Mouse (Mus musculus) B cell, adult 2 months (primary cell): Measurements from ENCODE around the gene Rgs3.

Experiments used
- DNase-seq, 2 experiments: peaks; one replicate each; pipeline ENCODE4 v3.0.0; 2022

The Rgs3 gene

DNA sequence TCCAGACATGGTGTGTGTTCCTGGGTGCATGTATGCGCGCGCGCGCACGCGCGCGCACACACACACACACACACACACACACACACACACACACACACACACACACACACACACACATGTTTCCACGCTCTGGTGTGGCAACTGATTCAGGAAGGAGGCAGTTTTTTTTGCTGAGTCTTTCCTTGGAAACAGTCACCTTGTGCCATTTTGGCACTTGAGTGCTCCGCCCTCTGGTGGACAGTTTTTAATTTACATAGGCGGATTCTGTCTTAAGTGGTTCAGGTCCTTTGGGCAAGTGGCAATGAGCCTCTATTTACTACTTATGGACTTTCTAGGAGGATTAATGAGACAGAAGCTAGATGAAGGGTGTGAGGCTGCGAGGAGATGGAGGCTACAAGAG lies 136.3 kb downstream of the Rgs3 start:
- peak; percentile 57 to 68 for DNase-seq

DNA sequence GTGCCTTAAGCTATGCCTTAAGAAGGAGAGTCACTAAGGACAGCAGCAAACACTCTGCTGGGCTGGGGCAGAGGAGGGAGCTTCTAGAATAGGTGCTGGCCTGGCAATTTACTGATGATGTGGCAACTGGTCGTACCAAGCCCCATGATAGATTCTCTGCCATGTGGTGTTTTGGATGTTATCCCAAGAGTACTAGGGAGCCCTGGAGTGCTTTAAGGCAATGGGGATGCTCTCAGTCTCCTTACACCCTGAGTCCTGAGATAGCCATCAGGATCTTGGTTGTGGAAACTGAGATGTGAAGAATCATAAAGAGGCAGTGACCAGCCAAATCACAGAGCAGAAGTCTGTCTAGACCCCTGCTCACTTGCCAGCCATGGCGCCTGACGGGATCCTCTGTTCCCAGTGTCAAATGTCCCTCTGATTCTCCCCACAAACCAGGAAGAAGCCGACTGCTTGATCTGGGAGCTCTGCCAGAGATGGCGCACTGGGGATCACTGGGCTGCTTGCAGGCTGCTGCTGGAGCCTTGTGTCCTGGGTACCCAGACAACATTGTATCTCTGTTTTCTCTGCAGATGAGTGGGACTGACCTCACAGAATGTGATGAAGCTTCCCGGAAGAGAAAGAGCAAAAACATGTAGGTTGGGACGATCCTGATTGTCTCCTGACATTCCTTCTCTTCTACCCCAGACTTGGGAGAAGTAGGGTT lies 137.2 kb downstream of the Rgs3 start:
- DNase-seq: no peak

DNA sequence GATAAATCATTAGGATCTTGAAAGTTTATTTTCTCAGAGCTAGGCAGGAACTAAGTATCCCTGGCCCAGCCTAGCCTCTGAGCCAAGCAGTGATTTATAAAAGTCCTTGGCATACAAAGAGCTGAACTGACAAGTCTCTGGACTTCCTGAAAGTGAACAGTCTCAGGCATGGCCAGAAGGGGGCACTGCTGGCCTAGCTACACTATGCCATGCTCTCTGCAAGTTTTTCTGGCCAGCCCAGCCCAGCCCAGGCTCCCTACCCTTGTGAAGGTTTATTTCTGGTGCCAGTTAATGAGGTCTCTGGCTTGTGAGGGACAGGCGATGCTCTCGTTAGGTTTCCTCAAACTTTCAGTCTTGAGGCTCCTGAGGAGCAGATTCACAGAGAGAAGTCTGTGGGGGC lies 137.8 kb downstream of the Rgs3 start:
- DNase-seq: peak; percentile 80 to 82

DNA sequence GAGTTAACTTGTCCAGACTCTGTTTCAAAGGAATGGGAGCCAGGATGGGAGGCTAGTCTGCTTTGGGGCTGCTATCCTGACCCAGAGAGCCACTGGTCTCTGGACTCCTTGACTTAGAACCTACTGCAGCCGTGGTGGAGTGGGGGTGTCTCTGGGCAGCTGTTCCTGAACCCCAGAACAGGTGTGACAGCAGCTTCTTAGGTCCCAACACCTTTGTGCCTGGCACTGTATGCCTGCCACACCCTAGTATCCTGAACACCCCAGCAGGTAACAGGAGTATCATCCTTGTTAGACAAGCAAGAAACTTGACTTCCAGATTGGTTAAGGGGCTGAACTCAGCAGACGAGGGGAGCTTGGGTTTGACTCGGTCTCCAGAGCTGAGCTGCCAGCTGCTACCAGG lies 138.9 kb downstream of the Rgs3 start:
- no peak for DNase-seq

DNA sequence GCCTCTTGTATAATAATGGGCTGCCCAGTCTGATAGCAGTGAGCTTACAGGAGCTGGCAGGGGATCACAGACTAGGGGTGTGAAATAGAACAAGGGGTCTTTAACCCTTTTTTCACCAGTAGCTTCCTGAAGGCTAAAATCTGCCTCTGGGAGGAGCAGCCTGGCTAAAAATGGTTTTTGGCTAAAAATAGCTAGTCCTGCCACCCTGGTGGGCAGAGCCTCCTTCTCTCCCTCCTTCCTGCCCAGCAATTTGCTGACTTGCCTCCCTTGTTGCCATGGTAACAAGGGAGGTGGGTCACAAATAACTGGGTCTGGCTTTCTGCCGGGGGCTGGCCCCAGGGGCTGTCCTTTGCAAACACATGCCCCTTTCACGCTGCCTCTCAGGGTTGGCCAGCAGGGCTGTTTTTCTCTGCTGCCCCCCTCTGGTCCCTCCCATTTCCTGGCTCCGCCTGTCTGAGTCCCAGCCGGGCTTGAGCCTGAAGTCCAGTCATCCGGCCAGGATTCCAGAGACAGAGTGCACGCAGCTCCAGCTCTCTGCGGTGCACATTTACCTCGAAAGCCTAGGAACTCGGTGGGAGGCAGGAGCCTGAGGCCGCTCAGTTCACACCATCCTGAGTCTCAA lies 139.7 kb downstream of the Rgs3 start:
- DNase-seq: peak; percentile 42 to 45

DNA sequence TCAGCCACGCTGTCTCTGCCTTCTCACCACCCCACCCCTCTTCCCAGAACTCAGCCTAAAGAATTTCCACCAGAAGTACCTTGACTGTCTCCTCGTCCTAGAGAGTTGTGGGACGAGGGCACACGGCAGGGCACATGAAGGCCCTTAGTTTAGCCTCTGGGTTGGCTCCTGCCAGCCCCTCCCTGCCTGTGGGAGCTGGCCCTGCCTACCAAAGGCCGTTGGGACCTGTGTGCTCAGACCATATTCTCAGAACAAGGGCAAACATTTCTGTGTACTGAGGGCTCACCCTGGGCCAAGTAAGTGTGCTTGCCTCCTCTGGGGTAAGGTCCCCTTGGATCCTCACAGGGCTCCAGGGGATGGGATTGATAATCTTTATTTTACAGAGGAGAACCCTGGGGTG lies 140.8 kb downstream of the Rgs3 start:
- no peak for DNase-seq

DNA sequence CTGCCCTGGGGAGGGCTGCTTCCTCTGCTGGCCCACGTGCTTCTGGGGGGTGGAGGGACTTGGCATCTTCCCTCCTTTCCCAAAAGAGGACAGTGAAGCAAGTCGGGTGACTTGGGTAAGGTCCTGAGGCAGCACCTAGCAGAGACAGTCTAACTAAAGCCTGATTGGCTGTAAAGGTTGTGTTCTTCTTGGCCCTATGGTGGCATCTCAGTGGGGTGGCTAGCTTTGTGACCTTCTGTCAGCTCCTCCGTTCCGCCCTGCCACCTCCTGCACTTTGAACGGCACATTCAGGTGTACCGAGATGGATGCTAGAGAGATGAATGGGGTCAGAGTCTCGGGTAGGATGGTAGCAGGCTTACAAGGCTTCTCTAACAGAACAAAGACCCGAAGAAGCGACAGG lies 143.5 kb downstream of the Rgs3 start:
- no peak for DNase-seq

DNA sequence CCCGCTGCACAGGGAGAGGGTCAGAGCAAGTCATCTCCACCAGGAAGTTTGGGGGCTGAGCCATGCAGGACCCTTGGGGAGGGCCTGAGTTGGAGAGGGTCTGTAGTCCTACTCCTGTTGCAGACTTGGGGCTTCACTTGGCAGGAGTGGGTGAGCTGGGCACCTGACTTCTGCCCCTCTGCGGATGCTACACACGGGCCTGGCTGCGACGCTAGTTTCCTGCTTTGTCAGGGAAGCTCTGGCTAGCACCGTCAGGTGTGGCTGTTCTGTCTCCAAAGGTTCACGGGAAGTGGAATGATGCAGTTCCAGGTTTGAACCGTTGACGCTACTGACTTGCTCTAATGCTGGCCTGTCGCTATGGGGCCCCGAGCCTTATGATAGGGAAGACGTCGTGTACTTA lies 144.6 kb downstream of the Rgs3 start:
- no peak for DNase-seq

DNA sequence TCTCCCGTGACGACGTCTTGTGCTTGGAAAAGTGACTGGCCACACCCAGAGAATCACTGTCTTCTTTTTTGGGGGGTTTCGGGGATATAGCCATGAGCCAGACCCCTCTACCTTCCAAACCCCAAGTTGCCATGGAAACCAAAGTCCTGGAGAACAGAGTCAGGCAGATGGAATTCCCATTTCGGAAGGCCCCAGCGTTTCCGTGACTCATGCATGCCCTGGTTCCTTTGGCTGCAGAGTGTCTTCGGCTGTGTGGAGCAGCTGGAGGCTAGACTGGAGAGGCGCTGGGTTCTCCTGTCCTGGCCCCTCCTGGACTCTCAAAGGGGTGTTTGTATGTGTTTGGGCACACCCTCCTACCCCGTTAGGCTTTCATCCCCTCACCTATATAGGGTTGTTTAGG lies 145.4 kb downstream of the Rgs3 start:
- no peak for DNase-seq

DNA sequence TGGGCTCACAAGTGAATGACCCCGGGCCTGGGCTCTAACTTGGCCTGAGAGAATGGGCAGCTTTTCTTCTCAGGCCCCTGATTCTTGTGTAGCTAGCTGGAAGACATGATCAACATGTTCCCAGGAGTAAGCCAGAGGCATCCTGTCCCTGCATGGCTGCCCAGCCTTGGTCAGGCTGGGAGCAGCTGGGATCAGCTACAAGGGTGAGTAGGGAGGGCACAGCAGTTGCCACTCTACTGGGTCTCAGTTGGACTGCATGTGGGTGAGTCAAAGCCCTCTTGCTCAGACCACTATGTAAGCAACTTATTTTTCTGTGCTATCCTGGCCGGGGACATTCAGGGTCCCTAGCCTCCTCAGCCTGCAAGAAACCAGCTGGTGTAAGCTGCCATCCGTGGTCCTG lies 146.1 kb downstream of the Rgs3 start:
- DNase-seq: no peak

DNA sequence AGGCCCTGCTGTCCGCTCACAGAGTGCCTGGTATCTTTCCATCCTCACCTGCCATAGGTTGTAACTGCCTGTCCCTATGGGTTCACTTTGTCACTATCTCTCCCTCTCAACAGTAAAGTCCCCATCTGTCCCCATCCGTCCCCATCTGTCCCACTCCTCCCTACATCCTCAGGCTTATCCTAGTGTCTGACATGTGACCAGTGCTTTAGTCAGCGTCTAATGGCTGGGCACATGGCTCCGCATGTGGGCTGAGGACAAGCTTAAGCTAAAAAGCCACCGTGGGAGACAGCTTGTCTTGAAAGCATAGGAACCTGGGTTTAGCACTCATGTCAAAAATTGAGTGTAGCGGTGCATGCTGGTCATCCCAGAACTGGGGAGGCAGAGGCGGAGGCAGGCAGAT lies 148.4 kb downstream of the Rgs3 start:
- DNase-seq: no peak

DNA sequence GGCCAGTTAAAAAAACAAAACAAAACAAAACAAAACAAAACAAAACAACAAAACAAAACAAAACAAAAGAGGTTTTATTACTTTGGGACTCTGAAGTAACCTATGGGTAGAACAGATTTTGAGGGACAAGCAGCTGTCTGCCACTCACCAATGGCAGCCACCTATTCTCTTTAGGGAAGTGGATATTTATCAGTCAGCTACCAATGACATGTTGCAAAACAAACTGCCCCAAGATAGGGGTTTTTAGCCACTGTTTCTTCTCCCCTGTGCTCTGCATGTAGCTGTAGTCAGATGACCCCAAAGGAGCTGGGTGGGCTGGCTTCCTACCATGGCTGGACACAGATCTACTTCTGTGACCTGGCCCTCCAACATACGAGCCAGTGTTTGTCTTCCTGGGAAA lies 149.3 kb downstream of the Rgs3 start:
- no peak for DNase-seq

DNA sequence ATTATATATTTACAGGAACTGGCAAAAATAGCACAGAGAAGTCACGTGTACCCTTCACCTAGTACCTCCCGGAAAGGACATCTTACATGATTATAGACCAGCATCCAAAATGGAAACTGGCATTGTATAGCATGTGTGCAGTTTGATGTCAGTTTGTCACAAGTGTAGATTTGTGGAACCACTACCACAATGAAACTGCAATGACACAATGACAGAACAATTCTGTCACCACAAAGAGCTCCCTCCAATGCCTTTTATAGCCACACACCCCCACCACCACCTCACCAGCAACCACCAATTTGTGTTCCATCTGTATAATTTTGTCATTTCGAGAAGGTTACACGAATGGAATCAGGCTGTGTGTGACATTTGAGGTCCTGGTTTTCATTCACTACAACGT lies 149.8 kb downstream of the Rgs3 start:
- DNase-seq: no peak

DNA sequence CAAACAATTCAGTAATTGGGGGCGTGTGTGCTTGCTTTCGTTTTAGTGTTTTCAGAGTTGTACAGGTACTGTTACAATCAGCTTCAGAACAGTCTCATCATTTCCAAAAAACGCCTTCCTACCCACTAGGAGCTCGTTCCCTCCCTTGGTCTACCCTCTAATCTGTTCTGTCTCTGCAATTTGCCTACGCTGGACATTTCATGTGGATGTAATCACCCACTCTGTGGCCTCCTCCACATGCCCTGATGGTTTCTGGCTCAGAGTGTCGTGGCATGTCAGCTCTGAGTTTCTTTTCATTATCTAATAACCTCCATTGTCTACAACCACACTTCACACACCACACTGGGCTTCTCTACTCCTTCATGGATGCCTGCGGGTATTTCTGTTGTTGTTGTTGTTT lies 151.5 kb downstream of the Rgs3 start:
- DNase-seq: no peak

DNA sequence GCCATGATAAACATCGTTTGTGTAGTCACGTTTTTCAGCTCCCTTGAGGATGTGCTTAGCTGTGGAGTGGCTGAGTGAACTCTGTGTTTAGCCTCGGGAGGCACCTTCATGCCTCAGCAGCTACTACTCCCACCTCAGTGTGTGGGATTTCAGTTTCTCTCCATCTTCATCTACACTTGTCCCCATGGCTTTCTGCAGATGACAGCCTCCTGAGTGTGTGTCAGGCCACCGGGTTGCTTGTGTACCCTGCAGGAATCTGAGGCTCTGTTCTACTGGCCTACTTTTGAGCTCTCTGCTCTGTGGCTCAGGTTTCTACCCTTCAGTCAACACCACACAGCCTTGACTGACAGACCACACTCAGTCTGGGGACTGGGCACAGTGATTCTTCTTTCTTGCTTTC lies 151.9 kb downstream of the Rgs3 start:
- DNase-seq: no peak

DNA sequence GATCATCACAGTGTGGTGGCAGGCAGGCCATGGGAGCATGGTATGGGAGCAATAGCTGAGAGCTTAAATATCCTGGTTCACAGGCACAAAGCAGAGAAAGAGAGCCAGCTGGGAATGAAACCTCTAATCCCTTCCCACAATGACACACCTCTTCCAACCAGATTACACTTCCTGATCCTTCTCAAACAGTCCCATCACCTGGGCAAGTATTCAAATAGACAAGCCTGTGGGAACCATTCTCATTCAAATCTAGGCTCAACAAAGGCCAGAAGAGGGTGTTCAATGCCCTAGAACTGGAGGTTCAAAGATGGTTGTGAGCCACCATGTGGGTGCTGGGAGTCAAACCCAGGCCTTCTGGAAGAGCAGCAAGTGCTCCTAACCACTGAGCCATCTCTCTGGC lies 161.2 kb downstream of the Rgs3 start:
- DNase-seq: no peak

DNA sequence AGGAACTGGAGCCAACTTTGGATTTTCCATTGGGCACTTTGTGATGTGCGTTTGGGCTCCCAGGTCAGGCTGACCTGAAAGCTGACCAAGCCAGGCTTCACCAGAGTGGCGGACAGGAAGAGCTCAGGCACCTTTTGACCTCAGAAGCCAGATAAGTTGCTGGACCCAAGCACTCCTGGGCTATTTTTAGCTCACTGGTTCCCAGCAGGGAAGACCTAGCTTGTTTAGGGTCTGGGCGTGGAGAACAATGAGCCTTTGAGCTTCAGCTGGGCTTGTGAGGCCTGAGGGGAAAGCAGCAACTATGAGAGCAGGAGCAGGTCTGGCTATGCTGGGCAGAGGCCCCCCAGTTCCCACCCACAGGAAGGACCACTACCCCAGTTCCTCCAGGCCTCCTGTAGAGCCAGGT lies 162.4 kb downstream of the Rgs3 start:
- no peak for DNase-seq

DNA sequence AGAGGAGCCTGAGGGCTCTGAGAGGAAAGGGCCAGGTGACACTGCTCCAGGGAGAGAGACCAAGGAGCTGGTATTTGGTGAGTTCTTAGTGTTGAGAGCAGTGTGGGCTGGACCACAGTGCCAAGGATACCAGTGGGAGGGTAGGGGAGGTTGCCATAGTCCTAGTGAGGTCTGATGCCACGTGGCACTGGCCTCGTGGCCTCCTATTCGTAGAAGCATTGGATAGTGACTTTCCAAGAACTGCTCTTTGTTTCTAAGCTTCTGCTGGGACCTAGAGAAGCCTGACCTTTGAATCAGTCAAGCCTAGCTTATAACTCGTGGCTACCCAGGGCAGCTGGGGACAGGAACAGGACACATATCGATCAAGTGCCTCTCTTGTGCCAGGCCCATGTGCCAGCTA lies 164.1 kb downstream of the Rgs3 start:
- no peak for DNase-seq

DNA sequence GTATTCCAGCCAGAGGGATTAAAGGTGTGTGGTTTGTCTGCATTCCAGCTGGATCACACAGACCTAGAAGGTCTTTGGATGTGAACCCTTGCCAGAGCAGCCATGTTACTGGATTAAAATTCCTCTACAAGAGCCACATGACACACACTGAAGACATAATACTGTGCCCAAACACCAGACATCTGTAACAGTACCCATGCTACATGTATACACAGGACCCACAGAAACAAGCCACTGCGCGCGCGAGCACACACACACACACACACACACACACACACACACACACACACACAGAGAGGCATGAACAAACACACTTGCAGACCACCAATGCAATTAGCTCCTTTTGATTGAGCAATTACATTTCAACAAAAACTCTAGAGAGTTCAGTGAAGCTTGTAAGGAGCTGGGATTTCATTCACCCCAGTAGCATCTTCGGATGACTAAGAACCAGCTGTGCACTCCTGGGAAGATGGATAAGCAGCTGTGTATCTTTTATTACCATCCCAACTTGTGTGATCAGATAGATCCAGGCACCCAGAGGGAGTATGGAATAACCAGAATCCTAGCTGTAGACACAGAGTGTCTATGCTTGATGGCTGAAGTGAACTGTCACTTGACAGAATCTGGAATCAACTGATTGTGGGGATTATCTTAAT lies 166.8 kb downstream of the Rgs3 start:
- DNase-seq: no peak

DNA sequence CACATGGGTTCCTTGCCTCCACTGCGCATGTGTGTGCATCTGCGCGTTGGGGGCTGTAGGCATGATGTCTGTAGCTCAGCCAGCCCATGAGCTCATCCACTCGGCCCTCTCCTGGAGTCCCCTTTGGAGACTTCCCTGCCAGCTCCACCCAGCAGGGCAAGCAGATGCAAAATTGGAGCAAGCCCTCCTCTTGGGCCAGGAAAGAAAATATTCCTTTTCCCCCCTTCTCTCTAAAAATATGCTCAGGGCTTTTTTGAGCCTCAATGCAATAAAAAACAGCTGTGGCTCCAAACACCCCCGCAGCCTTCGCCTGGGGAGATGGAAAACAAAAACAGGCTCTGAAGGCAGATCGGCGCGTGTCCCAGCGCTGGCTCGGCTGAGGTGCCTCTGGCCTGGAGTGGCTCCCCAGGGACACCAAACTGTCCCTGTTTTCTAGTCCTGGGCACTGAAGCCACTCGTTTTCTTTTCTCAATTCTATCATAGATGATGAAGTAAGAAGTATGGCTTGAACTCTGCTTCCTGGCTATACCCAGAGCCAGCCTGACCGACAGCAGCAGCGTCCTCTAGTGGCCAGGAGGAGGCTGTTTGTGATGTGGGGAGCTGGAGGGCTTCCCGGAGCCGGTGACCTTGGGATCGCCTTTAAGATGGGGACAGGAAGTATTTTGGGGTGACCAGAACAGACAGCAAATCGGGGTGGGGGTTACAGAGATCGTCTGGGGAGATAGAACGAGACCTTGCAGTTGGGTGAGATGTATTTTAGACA lies 168.1 kb downstream of the Rgs3 start:
- DNase-seq: no peak

DNA sequence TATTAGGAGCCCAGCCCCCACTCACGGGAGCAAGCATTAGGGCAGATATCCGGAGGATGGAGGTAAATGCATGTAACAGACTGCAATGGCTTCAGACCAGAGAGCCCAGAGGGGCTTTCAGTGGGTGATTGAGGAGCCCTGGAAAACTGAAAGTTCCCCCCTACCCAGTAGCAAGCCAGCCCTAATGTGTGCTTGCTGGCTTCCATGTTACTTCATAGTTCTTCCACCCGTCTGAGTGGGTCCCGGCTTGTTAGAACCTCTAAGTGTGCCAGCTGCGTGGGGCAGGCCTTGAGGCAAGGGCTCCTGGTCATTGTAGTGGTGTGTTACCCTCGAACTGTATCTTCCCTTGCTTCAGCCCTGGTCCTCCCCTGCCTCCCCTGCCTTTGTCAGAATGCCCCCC lies 168.8 kb downstream of the Rgs3 start:
- no peak for DNase-seq

DNA sequence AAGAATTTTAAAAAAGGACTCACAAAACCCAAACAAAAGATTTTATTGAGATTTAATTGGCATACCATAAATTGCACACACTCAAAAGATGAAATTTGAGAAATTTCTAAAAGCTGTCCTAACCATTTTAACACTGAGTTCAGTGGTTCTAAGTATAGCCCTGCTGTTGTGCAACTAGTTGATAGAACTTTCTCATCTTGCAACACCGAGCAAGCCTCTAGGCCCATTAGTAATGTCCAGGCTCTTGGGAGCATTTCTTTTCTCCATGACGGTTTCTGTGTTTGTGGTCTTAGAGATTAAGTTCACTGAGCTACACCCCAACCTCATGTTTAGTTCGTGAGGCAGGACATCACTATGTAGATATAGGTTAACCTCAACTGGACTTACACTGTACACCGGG lies 169.5 kb downstream of the Rgs3 start:
- no peak for DNase-seq

DNA sequence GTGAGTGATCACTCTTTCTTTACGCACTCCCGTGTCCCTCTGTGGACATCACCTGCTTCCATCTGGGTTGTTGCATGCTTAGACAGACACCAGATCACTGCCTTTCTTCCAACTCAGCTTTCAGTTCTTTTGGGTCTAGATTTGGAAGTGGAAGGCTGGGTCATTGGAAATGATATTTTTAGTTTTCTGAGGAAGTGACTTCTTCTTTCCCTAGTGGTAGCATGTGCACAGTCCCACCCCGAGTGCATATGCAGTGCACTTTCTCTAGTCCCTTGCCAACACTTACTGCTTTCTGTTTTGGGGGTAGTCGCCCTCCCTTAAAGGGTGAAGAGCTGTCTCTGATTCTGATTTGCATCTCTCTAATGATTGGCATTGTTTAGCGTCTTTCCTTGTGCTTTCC lies 170.3 kb downstream of the Rgs3 start:
- no peak for DNase-seq

DNA sequence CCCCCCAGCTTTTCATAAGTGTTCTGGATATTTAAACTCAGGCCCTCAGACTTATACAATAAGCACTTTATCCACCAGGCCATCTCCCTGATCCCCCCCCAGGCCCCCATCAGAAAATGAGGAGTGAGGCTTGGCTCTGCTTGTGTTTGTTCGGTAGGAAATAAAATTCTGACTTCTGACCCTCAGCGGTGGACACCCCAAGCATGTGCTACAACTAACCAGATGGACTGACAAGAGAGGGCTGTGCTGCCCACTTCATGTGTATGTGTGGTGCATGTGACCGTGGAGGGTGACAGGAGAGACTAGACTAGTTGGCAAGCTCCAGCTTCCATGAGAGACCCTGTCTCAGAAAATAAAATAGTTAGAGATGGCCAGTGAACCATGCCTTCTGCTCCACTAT lies 171.2 kb downstream of the Rgs3 start:
- no peak for DNase-seq
